Mouse (Mus musculus) spleen, postnatal 10 days (tissue): Measurements from ENCODE around the gene Sec11a.
"Not testable (repeated sequence)": the region's sequence is repeated elsewhere in the genome, so short reads cannot be mapped to it uniquely, and the experiment has no call there.

ENCODE experiments used
- DNase-seq, 2 experiments: peaks; one replicate each; pipeline ENCODE4 v3.0.0; 2021 to 2022; ENCODE audit warnings: low spot score in 2 of 2

The Sec11a gene

DNA sequence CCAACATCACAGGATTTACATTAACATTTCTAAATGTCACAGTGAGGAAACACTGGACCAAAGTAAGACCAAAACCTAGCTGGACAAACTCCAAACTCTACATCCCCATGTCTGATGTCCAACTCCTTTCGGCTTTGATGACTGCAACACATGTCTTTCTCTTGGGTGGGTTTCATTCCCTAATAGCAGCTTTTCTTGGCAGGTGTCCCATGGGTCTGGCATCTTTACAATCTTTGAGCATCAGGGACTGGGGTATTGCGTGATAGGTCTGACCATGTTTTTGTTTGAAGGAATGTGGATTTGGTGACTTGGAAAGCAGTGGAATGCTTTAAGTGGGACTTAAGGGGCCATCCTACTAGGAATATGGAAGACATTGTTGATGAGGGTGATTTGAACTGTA, 9.3 kb upstream of the Sec11a start:
- DNase-seq = no peak

GRCm38 (mm10) chr7:80954251-80954650, 6.7 kb upstream of the Sec11a start:
- no peak for DNase-seq

DNA sequence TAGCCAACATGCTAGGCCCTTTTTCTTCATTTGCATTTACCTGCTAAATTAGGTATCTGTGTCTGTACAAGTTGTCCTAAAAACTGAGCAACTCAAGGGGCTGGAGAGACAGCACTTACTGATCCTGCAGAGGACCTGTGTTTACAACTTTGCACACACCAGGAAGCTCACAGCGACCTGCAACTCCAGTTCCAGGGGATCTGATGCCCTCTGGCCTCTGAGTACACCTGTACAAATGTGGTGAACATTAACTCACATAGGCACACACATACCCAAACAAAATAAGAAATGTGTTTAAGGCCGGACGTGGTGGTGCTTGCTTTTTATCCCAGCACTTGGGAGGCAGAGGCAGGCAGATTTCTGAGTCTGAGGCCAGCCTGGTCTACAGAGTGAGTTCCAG, 4.6 kb upstream of the Sec11a start:
- DNase-seq = no peak

DNA sequence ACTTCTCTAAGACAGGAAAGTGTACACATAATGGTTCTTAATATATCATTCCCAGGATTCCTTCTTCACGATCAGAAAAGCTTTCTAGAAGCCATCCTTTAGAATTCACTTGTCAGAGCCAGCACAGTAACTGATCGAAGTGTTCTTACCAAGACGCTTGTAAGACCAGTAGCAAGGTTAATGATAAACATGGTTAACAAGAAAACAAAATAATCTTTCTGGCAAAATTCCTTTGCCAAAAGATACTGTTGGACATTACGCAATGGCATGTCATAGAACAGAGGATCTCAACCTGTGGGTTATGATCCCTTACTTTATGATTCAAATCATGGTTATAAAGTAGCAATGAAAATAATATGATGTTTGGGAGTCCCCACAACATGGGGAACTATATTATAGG, 3.9 kb upstream of the Sec11a start:
- DNase-seq = no peak

GRCm38 (mm10) chr7:80939808-80940207, 7.8 kb downstream of the Sec11a start:
- DNase-seq = no peak

DNA sequence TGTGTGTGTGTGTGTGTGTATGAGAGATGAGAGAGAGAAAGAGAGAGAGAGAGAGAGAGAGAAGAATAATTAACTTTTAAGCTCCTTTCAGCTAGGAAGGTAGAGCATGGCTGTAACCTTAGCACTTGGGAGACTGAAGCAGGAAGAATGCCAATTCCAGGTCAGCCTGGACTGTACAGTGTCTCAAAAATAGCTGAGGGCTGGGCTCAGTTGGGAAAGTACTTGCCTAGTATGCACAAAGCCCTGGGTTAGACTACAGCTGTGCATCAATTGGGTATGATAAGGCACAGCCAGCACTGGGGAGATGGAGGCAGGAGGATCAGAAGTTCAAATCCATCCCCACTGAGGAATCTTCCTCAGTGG, 10.3 kb downstream of the Sec11a start:
- DNase-seq = not testable (repeated sequence)

- not testable (repeated sequence) for DNase-seq
Measured at GRCm38 (mm10) chr7:80936617-80937303, 10.8 kb downstream of the Sec11a start.

GRCm38 (mm10) chr7:80935834-80936233, 11.7 kb downstream of the Sec11a start:
- no peak for DNase-seq

- DNase-seq = no peak
Measured at GRCm38 (mm10) chr7:80932777-80933176, 14.8 kb downstream of the Sec11a start.

GRCm38 (mm10) chr7:80931618-80932207, 15.9 kb downstream of the Sec11a start:
- no peak for DNase-seq

DNA sequence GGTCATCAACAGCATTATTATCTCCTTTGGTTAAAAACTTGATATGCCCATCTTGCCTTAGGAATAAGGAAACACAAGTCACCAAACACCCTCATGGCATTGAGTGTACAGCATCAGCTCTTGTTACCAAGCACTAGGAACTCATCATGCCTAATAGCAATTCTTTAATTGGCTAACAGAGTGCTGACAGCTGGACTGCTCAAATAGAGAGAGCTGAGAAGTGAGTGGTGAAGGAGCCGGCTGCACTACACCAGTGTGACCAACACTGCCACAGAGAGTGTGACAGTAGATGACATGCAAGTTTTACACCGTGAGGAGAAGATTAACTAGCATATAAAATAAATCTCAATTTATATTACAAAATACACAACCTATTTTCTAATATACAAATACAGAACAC, 24.4 kb downstream of the Sec11a start:
- no peak for DNase-seq

GRCm38 (mm10) chr7:80919647-80920008, 28.0 kb downstream of the Sec11a start:
- DNase-seq = no peak

DNA sequence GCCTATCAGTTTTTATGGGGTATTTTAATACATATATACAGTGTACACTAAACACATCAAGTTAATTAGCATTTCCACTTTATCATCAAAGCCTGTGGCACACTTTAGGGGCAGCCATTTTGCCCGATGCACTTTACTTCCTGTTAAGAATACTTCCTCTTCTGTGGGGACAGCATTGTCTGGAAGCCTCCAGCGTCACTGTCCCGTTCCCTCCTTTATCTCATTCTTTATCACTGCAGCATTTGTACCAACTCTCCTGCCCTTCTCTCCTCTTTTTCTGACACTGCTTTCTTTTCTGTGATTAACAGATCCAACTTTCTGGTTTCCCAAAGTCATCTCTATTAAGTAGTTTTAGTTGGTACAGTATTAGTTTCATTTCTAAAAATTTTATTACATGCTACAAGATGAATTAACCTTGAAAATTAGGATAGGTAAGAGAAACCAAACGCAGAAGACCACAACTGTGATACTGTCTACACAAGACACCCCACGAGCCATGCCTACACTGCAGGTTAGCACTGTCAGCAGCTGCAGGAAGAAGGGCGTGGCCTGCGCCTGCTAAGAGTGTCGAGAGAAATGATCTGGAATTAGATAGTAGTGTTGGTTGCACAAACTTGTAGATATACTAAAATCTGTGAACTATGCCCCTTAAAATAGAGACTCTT, 28.5 kb downstream of the Sec11a start:
- DNase-seq = peak in 1 of 2 experiments; percentile 37

DNA sequence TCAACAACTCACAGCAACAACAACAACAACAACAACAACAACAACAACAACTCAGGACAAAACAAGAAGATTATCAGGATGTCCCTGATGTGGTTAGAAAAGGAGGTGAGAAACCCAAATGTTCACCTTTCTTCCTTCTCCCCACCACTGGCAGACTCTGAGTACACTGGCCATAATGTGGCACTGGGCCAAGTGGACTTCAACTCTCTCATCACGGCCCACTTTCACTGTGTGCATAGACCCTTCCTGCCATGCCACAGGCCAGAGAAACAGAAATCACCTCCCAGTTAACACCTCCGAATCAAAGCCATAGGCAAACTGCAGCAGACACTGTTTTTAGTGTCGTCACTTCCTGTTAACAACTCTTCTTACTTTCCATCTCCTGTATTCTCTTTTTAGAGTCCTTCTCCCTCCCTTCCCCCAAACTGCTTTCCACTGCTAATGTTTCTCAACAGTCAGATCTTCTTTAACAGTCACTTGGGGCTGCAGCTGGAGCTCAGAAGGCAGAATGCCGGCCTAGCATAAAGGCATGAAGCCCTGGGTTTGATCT, 29.6 kb downstream of the Sec11a start:
- DNase-seq = no peak

- DNase-seq = no peak
Measured at GRCm38 (mm10) chr7:80912496-80912895, 35.1 kb downstream of the Sec11a start.

GRCm38 (mm10) chr7:80911053-80911452, 36.5 kb downstream of the Sec11a start:
- peak in 1 of 2 experiments; percentile 32 for DNase-seq

DNA sequence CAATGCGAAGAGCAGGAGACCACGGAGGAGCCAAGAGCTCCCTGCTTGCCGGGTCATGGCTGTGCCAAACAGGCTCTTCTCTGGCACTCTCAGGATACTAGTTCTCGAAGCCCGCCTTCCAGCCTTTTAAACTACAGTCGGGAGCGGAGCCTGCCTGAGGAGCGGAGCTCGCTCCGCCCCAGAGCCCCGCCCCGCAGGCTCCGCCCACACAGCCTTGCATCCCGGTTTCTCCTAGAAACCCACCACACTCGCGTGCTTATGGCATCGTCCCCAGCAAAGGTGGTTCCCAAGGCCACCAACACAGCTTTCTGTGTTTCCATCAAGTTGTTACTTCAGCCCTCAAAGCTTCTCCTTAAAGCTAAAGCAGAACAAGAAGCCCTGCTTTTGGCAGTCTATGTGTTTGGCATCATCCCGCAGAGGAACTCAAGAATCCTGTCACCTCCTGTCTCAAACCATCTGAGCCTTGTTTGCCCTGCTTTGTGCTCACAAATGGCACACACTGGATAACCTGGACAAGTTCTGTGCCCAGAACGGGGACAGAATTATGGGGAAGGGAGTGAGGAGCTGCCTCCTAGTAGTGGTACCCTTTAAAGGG, 42.6 kb downstream of the Sec11a start, which contains the start of gene Nmb:
Gene Nmb (minus strand): TSS at position 156 of the 595 bp plus-strand sequence.
- DNase-seq = peak; percentile 44 to 71

DNA sequence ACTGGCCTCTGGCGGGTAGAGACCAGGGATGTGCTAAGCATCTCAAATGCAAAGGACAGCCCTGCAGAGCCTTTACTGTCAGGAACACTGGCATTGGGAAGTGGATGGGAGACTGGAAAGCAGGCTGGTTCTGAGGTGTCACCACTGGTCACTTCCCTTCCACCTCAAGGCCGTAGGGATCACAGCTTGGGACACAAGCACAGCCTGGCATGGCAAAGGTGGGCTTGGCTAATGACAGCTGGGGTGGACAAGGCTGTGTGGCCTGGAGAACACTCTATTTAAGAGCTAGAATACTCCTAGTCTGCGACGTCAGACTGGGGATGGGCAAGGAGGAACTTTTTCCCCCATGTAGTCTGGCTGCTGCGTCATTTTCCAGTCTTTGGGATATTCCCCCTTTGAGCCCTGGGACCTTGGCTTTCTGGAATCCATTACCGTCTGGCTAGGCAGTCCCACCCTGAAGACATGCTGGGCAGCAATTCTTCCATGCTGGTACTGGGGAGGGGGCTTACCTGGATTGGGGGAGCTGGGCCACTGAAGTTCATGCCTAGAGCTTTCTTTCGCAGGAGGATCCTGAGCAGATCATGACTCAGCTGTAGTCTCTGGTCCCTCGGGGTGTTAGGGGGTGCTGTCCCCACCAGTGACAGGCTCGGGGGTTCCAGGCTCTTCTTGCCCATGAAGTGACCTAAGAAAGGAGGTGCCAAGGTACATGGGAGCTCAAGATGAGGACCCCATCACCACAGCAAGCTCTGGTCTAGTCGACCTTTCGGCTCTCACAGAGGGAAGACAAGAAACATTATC, 43.8 kb downstream of the Sec11a start:
- DNase-seq = peak in 1 of 2 experiments; percentile 13

DNA sequence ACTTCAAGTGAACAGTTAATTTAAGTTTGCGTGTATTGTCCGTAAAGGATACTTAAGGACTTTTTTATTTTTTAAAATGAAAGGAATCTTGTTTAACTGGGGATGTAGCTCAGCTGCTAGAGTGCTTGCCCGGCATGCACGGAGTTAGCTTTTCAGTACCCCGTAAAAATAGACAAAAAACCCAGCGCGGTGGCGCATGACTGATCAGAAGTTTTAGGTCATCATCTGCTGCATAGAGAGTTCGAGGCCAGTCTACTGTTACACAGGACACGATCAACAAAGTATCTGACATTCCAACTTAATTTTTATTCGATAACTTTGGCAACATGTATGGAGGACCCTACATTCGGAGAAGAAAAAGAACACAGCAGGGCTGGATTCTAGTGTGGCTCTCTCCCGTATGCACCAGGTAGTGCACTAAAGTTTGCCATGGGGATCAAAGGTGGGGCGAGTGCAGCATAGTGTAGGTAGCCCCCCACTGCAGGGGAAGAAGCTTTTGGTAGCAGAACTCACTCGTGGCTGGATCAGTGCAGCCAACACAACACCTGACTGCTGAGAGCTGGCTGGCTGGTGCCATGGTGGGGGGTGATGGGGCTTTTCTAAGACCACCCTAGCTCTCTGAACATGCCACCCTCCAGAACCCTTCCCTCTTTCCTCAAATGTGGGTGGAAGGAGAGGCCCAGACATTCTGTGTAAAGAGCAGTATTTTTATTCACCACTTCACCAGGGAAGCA, 45.9 kb downstream of the Sec11a start:
- peak in 1 of 2 experiments; percentile 47 for DNase-seq

GRCm38 (mm10) chr7:80900944-80901501, 46.6 kb downstream of the Sec11a start, which contains the start of gene Wdr73:
TSS of gene Wdr73 (minus strand) at chr7:80901269.
- DNase-seq = peak; percentile 79 to 93
